Mouse (Mus musculus): ENCODE measurements around the gene Shtn1.

GRCm38 (mm10) chr19:59064616-59065015 lies 11.3 kb downstream of the Shtn1 start:
- no peak for TF ChIP-seq CTCF (IDR thresholded peaks at IDR 0.05; ENCODE audit: low read depth)
- TF ChIP-seq EP300 (optimal IDR thresholded peaks at IDR 0.05) = no peak

Data from stomach, postnatal 0 days (tissue).